Mouse (Mus musculus) hindbrain, embryonic 13.5 days (tissue): ENCODE results near the gene Kat7. TPM values are rescaled to one million over a fixed set of nuclear protein-coding genes. Genes with fewer than 3 reads are reported as not detected.

Experiments
- ATAC-seq: fragments of 200-750 bp; cut with Nextera tagmentation; 2 replicates; pipeline ENCODE4 v1.8.0; 2017; ENCODE audit warnings: moderate TSS enrichment; ENCODE audit not compliant: low FRiP score
- H3K27ac ChIP-seq: fragments of 300-500 bp; sonication (generic); 2 replicates; pipeline ENCODE4 v1.5.1; 2015; ENCODE audit warnings: inconsistent platforms, mild to moderate bottlenecking, moderate library complexity
- H3K27me3 ChIP-seq: fragments of 300-500 bp; sonication (generic); 2 replicates; pipeline ENCODE4 v1.6.1; 2015; ENCODE audit warnings: mild to moderate bottlenecking, inconsistent platforms
- H3K36me3 ChIP-seq: fragments of 300-500 bp; sonication (generic); 2 replicates; pipeline ENCODE4 v1.6.1; 2015; ENCODE audit warnings: mild to moderate bottlenecking, inconsistent platforms
- H3K4me1 ChIP-seq: fragments of 300-500 bp; sonication (generic); replicated peaks from 2 replicates; pipeline ENCODE4 v1.6.1; 2015; ENCODE audit warnings: inconsistent platforms
- H3K4me2 ChIP-seq: fragments of 300-500 bp; sonication (generic); 2 replicates; pipeline ENCODE4 v1.6.1; 2015; ENCODE audit warnings: inconsistent platforms, mild to moderate bottlenecking, moderate library complexity
- H3K4me3 ChIP-seq: fragments of 300-500 bp; sonication (generic); 2 replicates; pipeline ENCODE4 v1.5.1; 2015; ENCODE audit warnings: mild to moderate bottlenecking, inconsistent platforms
- H3K9ac ChIP-seq: fragments of 300-500 bp; sonication (generic); 2 replicates; pipeline ENCODE4 v1.6.1; 2015; ENCODE audit warnings: mild to moderate bottlenecking, inconsistent platforms
- H3K9me3 ChIP-seq: fragments of 300-500 bp; sonication (generic); 2 replicates; pipeline ENCODE4 v1.6.1; 2016; ENCODE audit warnings: inconsistent platforms
- WGBS: fragments of 180-500 bp; shearing (Covaris S2); methylation state at CpG from one replicate; pipeline ENCODE4 v1.1.7; 2015; 5-methylcytosine and 5-hydroxymethylcytosine counted together
- polyA plus RNA-seq: library from polyadenylated mRNA; unstranded; fragments of >200 nt; fragmentation: Nextera tagmentation; extraction: Ambion mirVana; gene quantifications from 2 replicates; pipeline ENCODE4 v1.2.1, GENCODE M21; 2015

Gene Kat7
- polyA plus RNA-seq, 1 experiment from 2014 or later, result 61.0 TPM

DNA sequence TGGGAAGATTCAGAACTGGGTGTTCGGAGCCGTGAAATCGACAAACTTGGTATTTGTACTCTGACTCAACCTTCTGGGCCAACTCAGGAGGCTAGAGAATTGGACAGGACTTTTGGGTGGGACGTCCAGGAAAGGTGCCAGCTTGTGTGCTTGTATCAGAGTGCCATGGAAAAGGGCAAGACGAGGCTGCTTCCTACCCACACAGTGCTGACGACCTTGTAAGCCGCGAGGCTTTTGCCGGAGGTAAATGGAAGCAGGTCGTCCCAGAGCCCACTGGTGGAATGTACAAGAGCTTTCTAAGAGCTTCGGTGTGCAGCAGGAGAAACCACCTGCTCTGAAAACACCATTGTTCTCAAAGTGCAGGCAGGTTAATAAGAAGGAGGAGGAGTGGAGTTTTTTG lies 16.2 kb upstream of the Kat7 start:
- Histone ChIP-seq H3K36me3 (no peaks in the 10 kb centered on the region), H3K4me1 (peaks cover 9% of the 10 kb centered on the region; the same call in 1 of the 2 replicates), H3K27ac (no peak overlapping the region), H3K27me3 (peaks cover 19% of the 10 kb centered on the region), H3K9ac (no peak overlapping the region), H3K4me2 (no peak overlapping the region), H3K9me3 (no peaks in the 10 kb centered on the region), H3K4me3 (no peak overlapping the region)
- ATAC-seq, result no peak
- WGBS, result 82% methylated on average over 11 of the region's 11 CpGs

DNA sequence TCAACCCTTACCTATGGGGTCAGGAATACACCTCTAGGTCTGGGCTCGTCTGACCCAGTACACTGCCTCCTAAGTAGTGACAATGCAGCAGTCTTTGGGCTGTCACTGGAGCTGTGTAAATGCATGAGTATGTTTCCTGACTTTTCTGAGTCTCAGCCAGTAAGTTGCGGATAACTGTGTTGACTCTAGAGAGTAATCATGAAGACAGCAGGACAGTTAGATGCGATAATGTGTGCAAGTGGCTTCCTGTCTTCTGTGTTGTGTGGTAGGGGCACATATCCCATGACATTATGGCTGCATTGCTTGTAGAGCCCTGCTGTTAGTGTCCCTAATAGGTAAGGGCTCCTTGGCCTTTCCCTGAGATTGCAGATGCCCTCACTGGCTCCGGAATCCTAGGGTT lies 15.8 kb upstream of the Kat7 start:
- WGBS, result 87% methylated on average over 4 of the region's 4 CpGs
- Histone ChIP-seq H3K9ac (no peak overlapping the region), H3K27me3 (peaks cover 19% of the 10 kb centered on the region), H3K4me2 (no peak overlapping the region), H3K27ac (no peak overlapping the region), H3K36me3 (no peaks in the 10 kb centered on the region), H3K4me1 (peaks cover 9% of the 10 kb centered on the region; the same call in 1 of the 2 replicates), H3K4me3 (no peak overlapping the region), H3K9me3 (no peaks in the 10 kb centered on the region)
- no peak for ATAC-seq

DNA sequence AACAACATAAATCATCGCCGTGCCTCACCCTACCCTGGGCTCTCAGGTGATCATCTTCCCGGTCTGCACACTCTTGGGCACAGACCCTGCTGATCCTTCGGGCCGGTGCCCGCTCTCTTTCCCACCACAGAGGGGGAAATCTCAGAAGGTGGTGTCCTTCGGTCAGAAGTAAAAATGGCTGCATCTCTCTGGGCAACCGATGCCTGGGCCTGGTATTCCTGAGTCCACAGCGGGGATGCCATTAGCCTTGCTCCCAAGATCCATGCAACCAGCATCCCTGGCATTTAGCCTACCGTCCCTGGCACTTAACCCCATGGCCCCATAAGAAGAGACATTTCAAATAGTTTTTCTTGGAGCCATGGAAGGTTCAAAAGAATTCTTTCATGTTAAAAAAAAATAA lies 14.1 kb upstream of the Kat7 start:
- no peaks in the 10 kb centered on the region for H3K36me3 ChIP-seq
- H3K27me3 ChIP-seq, result peaks cover 19% of the 10 kb centered on the region
- WGBS, result 33% methylated on average over 10 of the region's 10 CpGs
- no peak for ATAC-seq
- H3K4me3 ChIP-seq, result no peak overlapping the region
- no peak overlapping the region for H3K27ac ChIP-seq
- no peak overlapping the region for H3K4me2 ChIP-seq
- H3K9me3 ChIP-seq, result no peaks in the 10 kb centered on the region
- H3K9ac ChIP-seq, result no peak overlapping the region
- H3K4me1 ChIP-seq, result peaks cover 9% of the 10 kb centered on the region; the same call in 1 of the 2 replicates

DNA sequence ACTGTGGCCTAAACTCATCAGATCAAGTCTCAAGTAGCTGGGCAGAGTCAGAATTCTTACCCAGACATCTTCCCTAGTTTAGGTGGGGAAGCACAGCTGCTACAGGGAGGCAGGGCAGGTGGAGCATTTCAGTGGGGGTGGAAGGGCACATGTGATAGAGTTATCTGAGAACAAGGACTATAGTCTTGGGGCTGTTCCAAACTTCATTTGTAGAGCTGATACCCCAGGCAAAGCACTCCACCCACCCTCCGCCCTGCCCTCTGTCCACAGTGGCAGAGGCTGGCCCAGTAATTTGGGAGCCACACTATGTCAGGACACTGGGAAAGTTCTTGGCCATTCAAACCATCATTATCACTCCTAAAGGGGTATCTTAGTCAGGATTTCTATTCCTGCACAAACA lies 10.0 kb upstream of the Kat7 start:
- H3K4me1 ChIP-seq, result peaks cover 9% of the 10 kb centered on the region; the same call in 1 of the 2 replicates
- no peak for ATAC-seq

DNA sequence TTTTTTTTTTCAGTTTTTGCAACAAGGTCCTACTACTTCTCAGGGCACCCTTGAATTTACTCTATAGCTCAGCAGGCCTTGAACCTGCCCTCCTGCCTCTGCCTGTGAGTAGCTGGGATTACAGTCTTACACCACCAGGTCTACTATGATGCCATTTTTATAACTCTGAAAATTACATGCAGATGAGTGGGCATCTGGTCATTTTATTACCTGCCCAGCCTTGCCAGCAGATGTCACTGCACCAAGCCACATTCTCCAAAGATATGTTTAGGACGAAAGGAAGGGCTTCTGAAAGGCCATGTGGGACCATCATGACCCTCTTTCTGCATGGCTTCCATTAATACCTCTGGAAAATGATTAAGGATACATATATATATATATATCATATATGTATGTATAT lies 9.5 kb upstream of the Kat7 start:
- Histone ChIP-seq H3K9ac (no peak overlapping the region), H3K4me3 (no peak overlapping the region), H3K27me3 (peaks cover 2% of the 10 kb centered on the region; the same call in 1 of the 2 replicates), H3K36me3 (no peaks in the 10 kb centered on the region), H3K9me3 (no peaks in the 10 kb centered on the region), H3K4me1 (peaks cover 5% of the 10 kb centered on the region; the same call in 1 of the 2 replicates), H3K4me2 (no peak overlapping the region), H3K27ac (no peak overlapping the region)
- no peak for ATAC-seq
- WGBS, result 54% methylated on average over 1 of the region's 1 CpGs

More for the DNA sequence above, 10.0 kb upstream of the Kat7 start:
- Histone ChIP-seq H3K4me3 (no peak overlapping the region), H3K9me3 (no peaks in the 10 kb centered on the region), H3K36me3 (no peaks in the 10 kb centered on the region), H3K27ac (no peak overlapping the region), H3K9ac (no peak overlapping the region), H3K27me3 (peaks cover 2% of the 10 kb centered on the region; the same call in 1 of the 2 replicates), H3K4me2 (no peak overlapping the region)
- WGBS, result 95% methylated on average over 1 of the region's 1 CpGs

DNA sequence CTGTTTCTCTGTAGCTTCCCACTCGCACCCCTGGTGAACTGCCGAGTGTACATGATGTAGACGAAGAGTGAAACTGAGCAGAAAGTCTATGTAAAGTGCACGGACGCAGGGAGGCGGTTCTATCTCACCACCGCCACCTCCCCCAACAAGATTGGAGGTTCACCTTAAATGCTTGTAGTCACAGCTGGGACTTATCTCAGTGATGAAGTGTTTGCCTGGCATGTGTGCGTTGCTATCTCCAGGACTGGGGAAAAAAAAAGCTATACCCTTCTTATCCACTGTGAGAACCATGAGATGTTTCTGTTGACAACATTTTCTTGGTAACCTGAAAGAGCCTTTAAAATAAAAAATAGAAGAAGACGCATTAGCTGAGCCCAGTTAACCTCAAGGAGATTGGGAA lies 8.1 kb upstream of the Kat7 start:
- H3K27me3 ChIP-seq, result peaks cover 2% of the 10 kb centered on the region; the same call in 1 of the 2 replicates
- no peak overlapping the region for H3K27ac ChIP-seq
- H3K4me2 ChIP-seq, result no peak overlapping the region
- WGBS, result 88% methylated on average over 9 of the region's 9 CpGs
- H3K9ac ChIP-seq, result no peak overlapping the region
- H3K4me1 ChIP-seq, result no peaks in the 10 kb centered on the region
- no peaks in the 10 kb centered on the region for H3K9me3 ChIP-seq
- H3K36me3 ChIP-seq, result no peaks in the 10 kb centered on the region
- no peak overlapping the region for H3K4me3 ChIP-seq
- no peak for ATAC-seq

DNA sequence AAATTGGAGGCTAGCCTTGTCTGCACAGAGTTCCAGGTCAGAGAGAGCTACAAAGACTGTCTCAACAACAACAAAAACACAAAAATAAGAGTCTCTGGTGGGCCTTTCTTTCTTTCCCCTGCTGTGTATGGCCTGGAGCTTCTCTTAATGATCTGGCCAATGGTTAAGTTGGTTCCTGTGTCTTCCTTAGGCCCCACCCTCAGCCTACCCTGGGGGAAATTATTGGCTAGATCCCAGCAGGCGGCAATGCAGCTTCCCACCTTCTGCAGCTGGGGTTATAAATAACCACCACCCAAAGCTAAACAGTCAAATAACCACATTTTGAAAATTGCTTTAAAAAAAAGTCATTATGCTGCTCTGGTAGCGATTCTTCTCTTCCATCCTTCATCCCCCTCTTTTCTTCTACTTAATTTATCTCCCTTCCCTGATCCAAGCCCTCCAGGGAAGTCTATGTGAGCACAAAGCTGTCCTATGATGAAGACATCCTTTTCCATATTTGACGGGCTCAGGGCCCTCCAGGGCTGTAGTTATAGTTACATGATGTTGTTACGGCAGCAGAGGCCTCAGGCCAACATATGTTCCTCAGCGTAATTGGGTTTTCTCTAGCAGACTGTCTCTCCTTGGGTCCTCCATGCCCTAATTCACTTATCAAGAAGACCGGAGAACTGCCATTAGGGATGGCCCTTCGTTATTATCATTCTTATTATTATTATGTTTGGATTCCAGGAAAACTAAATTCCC lies 5.3 kb upstream of the Kat7 start:
- no peak overlapping the region for H3K9ac ChIP-seq
- no peak overlapping the region for H3K4me2 ChIP-seq
- H3K36me3 ChIP-seq, result no peaks in the 10 kb centered on the region
- no peak for ATAC-seq
- H3K27me3 ChIP-seq, result no peaks in the 10 kb centered on the region
- no peaks in the 10 kb centered on the region for H3K9me3 ChIP-seq
- H3K27ac ChIP-seq, result no peak overlapping the region
- 68% methylated on average over 7 of the region's 7 CpGs for WGBS
- peaks cover 9% of the 10 kb centered on the region for H3K4me1 ChIP-seq
- no peak overlapping the region for H3K4me3 ChIP-seq

DNA sequence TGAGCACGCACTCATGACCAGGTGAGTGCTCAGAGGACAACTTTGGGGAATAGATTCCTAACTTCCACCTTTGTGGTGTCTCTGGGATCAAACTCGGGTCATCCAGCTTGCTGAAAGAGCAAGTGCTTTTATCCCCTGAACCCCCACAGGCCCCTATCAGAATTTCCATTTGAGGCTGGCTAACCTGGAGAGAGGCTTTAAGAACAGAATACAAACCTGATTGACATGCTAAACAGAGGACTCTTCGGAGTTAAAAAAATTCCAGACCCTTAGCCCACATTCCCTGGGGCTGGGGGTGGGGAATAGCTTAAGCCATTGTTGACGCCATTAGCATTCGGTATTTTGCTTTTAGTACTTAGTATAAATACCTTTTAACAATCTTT lies 1.4 kb upstream of the Kat7 start:
- WGBS, result 22% methylated on average over 5 of the region's 5 CpGs
- H3K9ac ChIP-seq, result peak overlapping the region; percentile 69; the same call in 1 of the 2 replicates
- H3K27ac ChIP-seq, result no peak overlapping the region
- no peaks in the 10 kb centered on the region for H3K9me3 ChIP-seq
- peaks cover 21% of the 10 kb centered on the region for H3K4me1 ChIP-seq
- peak overlapping the region; percentile 91 for H3K4me3 ChIP-seq
- no peaks in the 10 kb centered on the region for H3K36me3 ChIP-seq
- ATAC-seq, result no peak
- no peaks in the 10 kb centered on the region for H3K27me3 ChIP-seq
- peak overlapping the region; percentile 62 for H3K4me2 ChIP-seq

DNA sequence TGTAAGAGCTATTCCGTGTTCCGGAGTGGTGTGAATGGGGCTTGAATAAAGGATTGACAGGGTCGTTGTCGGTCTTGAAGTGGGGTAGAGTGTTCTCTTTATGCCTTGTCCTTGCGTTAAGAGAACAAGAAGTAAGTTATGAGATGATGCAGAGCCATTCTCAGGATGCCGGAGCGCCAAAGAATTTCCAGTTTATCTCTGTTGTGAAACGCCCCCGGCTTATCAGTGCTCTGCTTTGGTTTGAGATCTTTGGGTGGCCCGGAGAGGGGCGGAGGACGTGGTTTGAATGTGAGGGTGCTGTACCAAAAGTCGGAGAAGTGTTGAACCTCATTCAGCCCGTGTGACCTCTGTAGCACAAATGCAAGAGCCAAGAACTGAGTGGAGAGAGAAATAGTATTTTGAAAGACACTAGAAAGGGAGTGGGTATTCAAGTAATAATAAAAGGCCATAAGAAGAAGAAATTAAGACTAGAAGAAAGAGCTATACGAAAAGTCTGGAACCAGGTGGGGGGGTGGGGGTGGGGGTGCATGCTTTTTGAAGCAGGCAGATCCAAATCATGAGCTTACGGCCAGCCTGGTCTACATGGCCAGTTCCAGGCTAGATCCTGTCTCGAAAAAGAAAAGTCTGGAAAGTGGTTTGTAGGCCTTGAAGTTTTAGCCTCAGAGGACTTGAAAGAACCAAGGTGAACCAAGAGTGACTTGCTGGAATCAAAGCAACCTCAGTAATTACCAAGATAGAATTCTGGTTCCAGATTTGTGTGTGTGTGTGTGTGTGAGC lies 790 bp upstream of the Kat7 start:
- Histone ChIP-seq H3K36me3 (peaks cover 4% of the 10 kb centered on the region), H3K9me3 (no peaks in the 10 kb centered on the region), H3K4me1 (peaks cover 21% of the 10 kb centered on the region), H3K4me2 (peak overlapping the region; percentile 62), H3K27me3 (no peaks in the 10 kb centered on the region), H3K27ac (peak overlapping the region; percentile 97), H3K9ac (peak overlapping the region; percentile 69), H3K4me3 (peak overlapping the region; percentile 91)
- 5% methylated on average over 17 of the region's 17 CpGs for WGBS
- peak; percentile 4; the same call in 1 of the 2 replicates for ATAC-seq

DNA sequence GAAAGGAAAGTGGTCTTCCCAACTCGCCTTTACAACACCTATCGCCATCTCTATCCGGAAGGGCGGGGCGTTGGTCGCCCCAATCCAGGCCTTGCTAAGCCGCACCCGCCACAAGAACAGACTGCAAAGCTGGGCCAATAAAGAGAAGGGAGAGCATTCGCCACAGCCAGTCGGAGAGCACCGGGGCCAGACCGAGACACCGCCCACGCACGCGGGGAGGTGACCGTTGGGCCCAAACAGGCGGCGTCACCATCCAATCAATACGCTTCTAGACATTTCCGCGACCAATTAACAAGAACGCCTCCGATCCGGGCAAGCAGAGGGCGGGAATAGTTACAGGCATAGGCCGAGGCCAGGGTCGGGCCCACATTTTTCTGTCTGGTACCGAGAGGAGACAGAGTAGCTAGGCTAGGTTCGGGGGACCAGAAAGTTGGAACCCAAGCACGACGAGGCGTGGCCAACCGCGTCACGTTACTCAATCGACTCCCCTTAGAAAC lies 488 bp downstream of the Kat7 start:
- ATAC-seq, result peak; percentile 97
- H3K4me2 ChIP-seq, result peak overlapping the region; percentile 64
- peak overlapping the region; percentile 97 for H3K27ac ChIP-seq
- H3K9me3 ChIP-seq, result no peaks in the 10 kb centered on the region
- WGBS, result under 1% methylated on average over 37 of the region's 37 CpGs
- peaks cover 13% of the 10 kb centered on the region for H3K36me3 ChIP-seq
- peak overlapping the region; percentile 92 for H3K9ac ChIP-seq
- H3K4me1 ChIP-seq, result peaks cover 21% of the 10 kb centered on the region
- H3K27me3 ChIP-seq, result no peaks in the 10 kb centered on the region
- H3K4me3 ChIP-seq, result peak overlapping the region; percentile 91

DNA sequence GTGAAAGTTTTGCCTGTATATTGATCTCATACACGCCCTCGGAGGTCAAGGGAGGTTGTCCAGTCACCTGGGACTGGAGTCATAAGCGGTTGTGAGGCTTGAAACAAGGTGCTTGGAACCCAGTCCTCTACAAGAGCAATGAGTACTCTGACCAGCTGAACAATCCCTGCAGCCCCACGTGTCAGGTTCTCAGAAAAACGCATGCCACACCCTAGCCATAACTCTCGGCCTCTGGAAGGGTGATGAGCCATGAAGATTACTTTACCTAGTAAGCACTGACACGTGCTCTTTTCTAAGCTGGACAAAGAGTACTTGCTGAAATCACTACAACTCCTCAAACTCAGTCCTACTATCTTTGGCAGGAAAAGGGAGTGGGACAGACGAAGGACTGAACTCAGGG lies 2.5 kb downstream of the Kat7 start:
- H3K9ac ChIP-seq, result no peak overlapping the region
- H3K4me1 ChIP-seq, result peaks cover 21% of the 10 kb centered on the region
- H3K9me3 ChIP-seq, result no peaks in the 10 kb centered on the region
- no peak overlapping the region for H3K4me2 ChIP-seq
- peaks cover 28% of the 10 kb centered on the region for H3K36me3 ChIP-seq
- ATAC-seq, result no peak
- H3K4me3 ChIP-seq, result no peak overlapping the region
- 86% methylated on average over 8 of the region's 8 CpGs for WGBS
- no peaks in the 10 kb centered on the region for H3K27me3 ChIP-seq
- no peak overlapping the region for H3K27ac ChIP-seq

DNA sequence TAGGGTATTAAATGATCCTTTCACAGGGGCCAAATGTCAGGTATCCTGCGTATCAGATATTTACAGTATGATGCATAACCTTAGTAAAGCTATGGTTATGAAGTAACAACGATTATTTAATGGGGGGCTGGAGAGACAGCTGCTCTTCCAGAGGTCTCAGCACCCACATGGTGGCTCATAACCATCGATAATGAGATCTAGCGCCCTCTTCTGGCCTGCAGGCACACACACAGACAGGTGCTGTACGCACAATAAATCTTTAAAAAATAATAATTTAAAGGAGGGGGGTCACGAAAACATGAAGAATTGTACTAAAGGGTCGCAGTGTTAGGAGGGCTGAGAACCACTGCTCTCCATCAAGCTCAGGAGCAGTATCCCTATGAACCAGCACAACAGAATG lies 4.4 kb downstream of the Kat7 start:
- no peak for ATAC-seq
- Histone ChIP-seq H3K27ac (no peak overlapping the region), H3K4me3 (no peak overlapping the region), H3K36me3 (peaks cover 47% of the 10 kb centered on the region), H3K4me1 (peaks cover 12% of the 10 kb centered on the region), H3K27me3 (no peaks in the 10 kb centered on the region), H3K9ac (no peak overlapping the region), H3K4me2 (no peak overlapping the region), H3K9me3 (no peaks in the 10 kb centered on the region)
- 93% methylated on average over 7 of the region's 7 CpGs for WGBS
